ENCODE assay signal across 8 mouse cellular contexts in the genomic region with DNA sequence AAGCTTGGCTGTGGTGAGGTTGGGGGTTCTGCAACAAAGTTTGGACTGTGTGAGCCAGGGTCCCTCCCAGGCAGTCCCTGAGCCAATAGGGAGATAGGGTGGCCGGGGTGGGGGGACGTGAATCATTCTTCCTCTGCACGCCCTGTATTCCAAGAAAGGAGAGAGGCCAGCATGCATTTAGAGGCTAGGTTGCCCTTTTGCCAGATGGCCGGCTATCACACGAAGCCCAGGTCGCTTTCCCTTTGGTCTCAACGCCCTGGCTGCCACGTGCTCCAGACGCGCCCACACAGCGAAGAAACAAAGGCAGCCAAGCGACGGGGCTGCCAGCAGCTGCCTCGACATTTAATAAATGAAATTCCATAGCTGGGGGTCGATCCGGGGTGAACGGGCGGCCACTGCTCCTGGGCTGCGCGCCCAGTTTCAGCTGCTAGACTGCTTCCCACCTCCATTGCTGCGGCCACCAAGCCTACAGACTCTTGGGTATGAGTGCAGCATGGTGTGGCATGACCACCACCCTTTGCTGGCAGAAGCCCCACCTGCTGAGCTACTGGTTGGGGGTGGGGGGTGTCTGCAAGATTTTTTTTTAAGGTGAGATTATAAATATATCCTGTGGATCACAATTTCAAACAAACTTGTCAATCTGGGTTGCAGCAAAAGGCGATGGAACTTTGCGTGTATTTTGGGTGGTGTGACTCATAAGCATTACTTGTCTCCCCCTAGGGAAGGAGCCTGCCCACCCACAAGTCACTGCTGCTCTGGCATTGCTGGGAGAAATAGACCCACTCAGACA. TPM values are rescaled to one million over a fixed set of nuclear protein-coding genes. Genes with fewer than 3 reads are reported as not detected.
DNase-seq lines count a peak whose midpoint lies in the region; ATAC-seq lines count a peak whose summit lies in the region.

No protein-coding gene starts in this region.

- no peaks in the 10 kb centered on the region for H3K36me3 ChIP-seq in embryonic facial prominence, embryonic 11.5 days (replicated peaks; ENCODE audit: control insufficient read depth, insufficient read depth, low read depth, low read length)
- H3K36me3 ChIP-seq in heart, embryonic 13.5 days = peaks cover 2% of the 10 kb centered on the region; the same call in 1 of the 2 replicates
- H3K36me3 ChIP-seq in stomach, embryonic 15.5 days = no peaks in the 10 kb centered on the region

- peak overlapping the region; percentile 65 for H3K9ac ChIP-seq in embryonic facial prominence, embryonic 11.5 days (replicated peaks; ENCODE audit: low read length)
- H3K9ac ChIP-seq in heart, embryonic 13.5 days = peak overlapping the region; percentile 99
- H3K9ac ChIP-seq in stomach, embryonic 15.5 days = no peak overlapping the region

- H3K27me3 ChIP-seq in embryonic facial prominence, embryonic 11.5 days (ENCODE audit: control insufficient read depth, insufficient read depth, low read length) = no peaks in the 10 kb centered on the region
- H3K27me3 ChIP-seq in heart, embryonic 13.5 days (replicated peaks) = no peaks in the 10 kb centered on the region; the same call in 1 of the 2 replicates
- H3K27me3 ChIP-seq in stomach, embryonic 15.5 days (replicated peaks) = no peaks in the 10 kb centered on the region

- H3K4me2 ChIP-seq in embryonic facial prominence, embryonic 11.5 days (ENCODE audit: low read depth, low read length) = peak overlapping the region; percentile 80
- H3K4me2 ChIP-seq in heart, embryonic 13.5 days = peak overlapping the region; percentile 97
- peak overlapping the region; percentile 96 for H3K4me2 ChIP-seq in stomach, embryonic 15.5 days

- under 1% methylated on average over 23 of the region's 23 CpGs for WGBS in embryonic facial prominence, embryonic 11.5 days
- WGBS in heart, embryonic 13.5 days = under 1% methylated on average over 23 of the region's 23 CpGs
- under 1% methylated on average over 23 of the region's 23 CpGs for WGBS in stomach, embryonic 15.5 days

- peak; percentile 67 for ATAC-seq in embryonic facial prominence, embryonic 11.5 days (replicated peaks; ENCODE audit: insufficient number of reproducible peaks, low FRiP score, low TSS enrichment, low read depth)
- ATAC-seq in heart, embryonic 13.5 days (ENCODE audit: extremely low read depth, insufficient number of reproducible peaks, low FRiP score, low TSS enrichment) = peak; percentile 32; the same call in 1 of the 2 replicates
- ATAC-seq in stomach, embryonic 15.5 days (ENCODE audit: insufficient read depth, low FRiP score, low read depth) = peak; percentile 53

- peaks cover 8% of the 10 kb centered on the region for H3K4me1 ChIP-seq in embryonic facial prominence, embryonic 11.5 days (ENCODE audit: control insufficient read depth, insufficient read depth, low read length)
- peaks cover 83% of the 10 kb centered on the region for H3K4me1 ChIP-seq in heart, embryonic 13.5 days
- H3K4me1 ChIP-seq in stomach, embryonic 15.5 days = peaks cover 60% of the 10 kb centered on the region

- DNase-seq in embryo, embryonic 10 days (ENCODE audit: low spot score) = peak; percentile 86
- no peak for DNase-seq in embryo, embryonic 9.5 days (ENCODE audit: extremely low spot score)
- DNase-seq in Muller cell, postnatal 12 days (ENCODE audit: inconsistent ontology term) = peak; percentile 99
- peak; percentile 80 for DNase-seq in embryonic facial prominence, embryonic 11.5 days (ENCODE audit: low spot score)
- DNase-seq in kidney, postnatal 14 days = peak; percentile 79
- DNase-seq in lung, postnatal 4 days = peak; percentile 77 to 91

- peak overlapping the region; percentile 98 for H3K4me3 ChIP-seq in embryonic facial prominence, embryonic 11.5 days (ENCODE audit: low read depth, low read length)
- peak overlapping the region; percentile 97 for H3K4me3 ChIP-seq in heart, embryonic 13.5 days
- peak overlapping the region; percentile 91 for H3K4me3 ChIP-seq in stomach, embryonic 15.5 days (replicated peaks)

- peak overlapping the region; percentile 77 for H3K27ac ChIP-seq in embryonic facial prominence, embryonic 11.5 days (replicated peaks; ENCODE audit: low read depth, low read length)
- H3K27ac ChIP-seq in heart, embryonic 13.5 days (replicated peaks) = peak overlapping the region; percentile 94
- H3K27ac ChIP-seq in stomach, embryonic 15.5 days = peak overlapping the region; percentile 94

- H3K9me3 ChIP-seq in embryonic facial prominence, embryonic 11.5 days (replicated peaks; ENCODE audit: control insufficient read depth, low read length) = no peaks in the 10 kb centered on the region
- no peaks in the 10 kb centered on the region for H3K9me3 ChIP-seq in heart, embryonic 13.5 days
- H3K9me3 ChIP-seq in stomach, embryonic 15.5 days = no peaks in the 10 kb centered on the region

RNA-seq across cellular contexts. Expression of gene Git1, which starts 1.7 kb away (rescaled TPM):
- polyA plus RNA-seq in embryonic facial prominence, embryonic 11.5 days (2014; fragmentation: Nextera tagmentation; extraction: Ambion mirVana) = 11.9 and 12.4 TPM in 2 replicates
- 7.8 and 7.9 TPM in 2 replicates for polyA plus RNA-seq in heart, embryonic 13.5 days (2015; fragmentation: Nextera tagmentation; extraction: Ambion mirVana)
- polyA plus RNA-seq in stomach, embryonic 15.5 days (2015; fragmentation: Nextera tagmentation; extraction: Ambion mirVana) = 9.7 and 10.9 TPM in 2 replicates

RNA-seq across cellular contexts. Expression of gene Ankrd13b, which starts 2.2 kb away (rescaled TPM):
- polyA plus RNA-seq in embryonic facial prominence, embryonic 11.5 days (2014; fragmentation: Nextera tagmentation; extraction: Ambion mirVana) = 7.9 and 8.5 TPM in 2 replicates
- 2.6 and 3.3 TPM in 2 replicates for polyA plus RNA-seq in heart, embryonic 13.5 days (2015; fragmentation: Nextera tagmentation; extraction: Ambion mirVana)
- 5.9 and 6.2 TPM in 2 replicates for polyA plus RNA-seq in stomach, embryonic 15.5 days (2015; fragmentation: Nextera tagmentation; extraction: Ambion mirVana)

RNA-seq across cellular contexts. Expression of gene Abhd15, which starts 23.2 kb away (rescaled TPM):
- polyA plus RNA-seq in embryonic facial prominence, embryonic 11.5 days (2014; fragmentation: Nextera tagmentation; extraction: Ambion mirVana) = 1.9 and 2.8 TPM in 2 replicates
- 1.1 and 1.6 TPM in 2 replicates for polyA plus RNA-seq in heart, embryonic 13.5 days (2015; fragmentation: Nextera tagmentation; extraction: Ambion mirVana)
- 4.0 and 5.2 TPM in 2 replicates for polyA plus RNA-seq in stomach, embryonic 15.5 days (2015; fragmentation: Nextera tagmentation; extraction: Ambion mirVana)

RNA-seq across cellular contexts. Expression of gene Trp53i13, which starts 24.1 kb away (rescaled TPM):
- polyA plus RNA-seq in embryonic facial prominence, embryonic 11.5 days (2014; fragmentation: Nextera tagmentation; extraction: Ambion mirVana) = 31.0 and 35.5 TPM in 2 replicates
- polyA plus RNA-seq in heart, embryonic 13.5 days (2015; fragmentation: Nextera tagmentation; extraction: Ambion mirVana) = 23.5 and 27.7 TPM in 2 replicates
- 33.7 and 35.8 TPM in 2 replicates for polyA plus RNA-seq in stomach, embryonic 15.5 days (2015; fragmentation: Nextera tagmentation; extraction: Ambion mirVana)

RNA-seq across cellular contexts. Expression of gene Gm10392, which starts 27.3 kb away (rescaled TPM):
- 0.14 TPM in 1 of 2 replicates, not detected in the other for polyA plus RNA-seq in embryonic facial prominence, embryonic 11.5 days (2014; fragmentation: Nextera tagmentation; extraction: Ambion mirVana)
- 0.11 TPM in 1 of 2 replicates, not detected in the other for polyA plus RNA-seq in heart, embryonic 13.5 days (2015; fragmentation: Nextera tagmentation; extraction: Ambion mirVana)
- polyA plus RNA-seq in stomach, embryonic 15.5 days (2015; fragmentation: Nextera tagmentation; extraction: Ambion mirVana) = 0.13 and 0.15 TPM in 2 replicates
